Mouse (Mus musculus): ENCODE results near the gene Stam2.

DNA sequence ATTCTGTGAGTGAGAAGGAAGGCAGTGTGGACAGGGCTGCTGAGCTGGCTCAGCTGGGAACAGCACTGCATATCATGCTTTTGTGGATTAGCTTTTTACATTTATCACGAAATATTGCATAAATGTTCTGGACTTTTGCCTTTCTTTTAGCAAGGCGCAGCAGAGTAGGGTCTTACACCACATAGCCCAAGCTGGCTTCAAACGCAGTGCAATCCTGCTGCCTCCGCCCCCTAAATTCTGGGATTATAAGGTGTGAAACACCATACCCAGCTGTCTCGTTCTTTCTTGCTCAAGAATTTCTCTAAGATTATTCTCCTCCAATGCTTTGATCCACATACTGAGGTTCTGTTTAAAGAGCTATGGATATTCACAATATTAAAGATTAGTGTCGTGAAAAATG, 55.5 kb downstream of the Stam2 start:
- no peak for TF ChIP-seq CTCF (IDR thresholded peaks at IDR 0.05; ENCODE audit: low read depth)
- no peak for TF ChIP-seq EP300 (IDR thresholded peaks at IDR 0.05; ENCODE audit: low read depth)

All from liver, postnatal 0 days (tissue).